Mouse (Mus musculus) ovary, adult 18-20 months (tissue): ENCODE results near the gene Gm21985.
A peak's percentile ranks its signal among the peaks of the same experiment; 100 is the strongest.
"Not testable (repeated sequence)": the region's sequence is repeated elsewhere in the genome, so short reads cannot be mapped to it uniquely, and the experiment has no call there.

Experiments
- DNase-seq: peaks from one replicate; pipeline ENCODE4 v3.0.0; 2022; ENCODE audit warnings: low spot score, mixed read lengths

The Gm21985 gene

GRCm38 (mm10) chr2:112393958-112394357 is 127.8 kb downstream of the Gm21985 start:
- DNase-seq, result no peak

GRCm38 (mm10) chr2:112396649-112397048 is 130.5 kb downstream of the Gm21985 start:
- no peak for DNase-seq

- DNase-seq, result no peak
Measured at GRCm38 (mm10) chr2:112407030-112407429, 140.9 kb downstream of the Gm21985 start.

DNA sequence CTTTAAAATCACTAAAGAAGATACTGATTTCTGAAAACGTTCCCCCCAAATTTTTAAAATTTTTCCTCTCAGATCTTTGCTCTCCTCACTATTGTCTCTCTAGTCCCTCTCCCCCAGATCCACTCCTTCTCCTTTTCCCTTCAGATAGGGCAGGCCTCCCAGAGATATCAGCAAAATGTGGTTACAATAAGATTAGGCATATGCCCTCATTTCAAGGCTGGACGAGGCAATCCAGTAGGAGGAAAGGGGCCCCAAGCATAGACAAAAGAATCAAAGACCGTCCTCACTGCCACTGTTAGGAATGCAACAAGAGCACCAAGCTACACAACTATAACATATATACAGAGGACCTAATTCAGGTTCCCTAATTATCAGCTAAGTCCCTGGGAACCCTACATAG is 159.2 kb downstream of the Gm21985 start:
- DNase-seq, result no peak

DNA sequence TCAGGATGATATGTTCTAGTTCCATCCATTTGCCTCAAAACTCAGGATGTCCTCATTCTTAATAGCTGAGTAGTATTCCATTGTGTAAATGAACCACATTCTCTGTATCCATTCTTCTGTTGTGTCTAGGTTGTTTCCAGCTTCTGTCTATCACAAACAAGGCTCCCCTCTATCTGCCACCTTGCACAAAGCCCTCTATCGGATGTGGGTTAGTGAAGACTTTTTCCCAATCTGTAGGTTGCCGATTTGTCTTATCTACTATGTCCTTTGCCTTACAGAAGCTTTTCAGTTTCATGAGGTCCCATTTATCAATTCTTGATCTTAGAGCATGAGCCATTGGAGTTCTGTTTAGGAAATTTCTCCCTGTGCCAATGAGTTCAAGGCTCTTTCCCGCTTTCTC is 162.4 kb downstream of the Gm21985 start:
- DNase-seq, result not testable (repeated sequence)

DNA sequence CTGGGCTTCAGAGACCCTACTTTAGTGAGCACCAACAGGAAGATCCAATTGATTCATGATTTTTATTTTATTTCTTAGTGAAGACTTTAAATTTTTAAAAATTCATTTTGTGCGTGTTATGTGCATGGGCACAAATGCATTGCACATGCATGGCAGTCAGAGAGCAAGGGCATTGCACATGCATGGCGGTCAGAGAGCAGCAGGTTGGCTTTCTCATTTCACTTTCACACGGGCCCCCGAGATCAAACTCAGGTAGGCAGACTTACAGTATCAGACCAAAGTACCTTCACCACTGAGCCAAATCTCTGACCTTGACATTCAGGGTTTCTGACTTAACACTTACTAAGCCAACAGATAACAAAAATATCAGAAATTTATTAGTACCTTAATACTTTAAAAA is 163.6 kb downstream of the Gm21985 start:
- no peak for DNase-seq

GRCm38 (mm10) chr2:112430403-112430802 is 164.3 kb downstream of the Gm21985 start:
- no peak for DNase-seq

GRCm38 (mm10) chr2:112432523-112432922 is 166.4 kb downstream of the Gm21985 start:
- DNase-seq, result no peak

DNA sequence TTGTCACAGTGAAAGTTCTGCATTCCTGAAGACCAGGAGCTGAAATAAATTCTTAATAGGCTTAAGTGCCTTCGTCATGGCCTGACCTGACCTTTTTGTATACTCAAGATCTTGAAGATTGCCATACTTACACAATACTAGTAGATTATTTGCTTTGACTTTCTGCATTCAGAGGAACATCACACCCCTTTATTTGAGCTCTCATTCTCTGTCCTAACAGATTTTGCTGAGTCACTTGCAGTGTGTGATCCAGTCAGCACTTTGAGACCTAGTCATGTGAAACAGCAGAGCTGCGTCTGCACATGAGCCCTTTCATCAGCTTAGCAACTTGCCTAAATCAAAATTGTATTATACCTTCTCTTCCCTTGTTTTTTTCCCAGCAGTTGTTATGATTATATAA is 167.2 kb downstream of the Gm21985 start:
- no peak for DNase-seq

GRCm38 (mm10) chr2:112436292-112436691 is 170.2 kb downstream of the Gm21985 start:
- no peak for DNase-seq

GRCm38 (mm10) chr2:112437589-112437988 is 171.5 kb downstream of the Gm21985 start:
- DNase-seq, result no peak

- DNase-seq, result no peak
Measured at GRCm38 (mm10) chr2:112443491-112443890, 177.4 kb downstream of the Gm21985 start.

DNA sequence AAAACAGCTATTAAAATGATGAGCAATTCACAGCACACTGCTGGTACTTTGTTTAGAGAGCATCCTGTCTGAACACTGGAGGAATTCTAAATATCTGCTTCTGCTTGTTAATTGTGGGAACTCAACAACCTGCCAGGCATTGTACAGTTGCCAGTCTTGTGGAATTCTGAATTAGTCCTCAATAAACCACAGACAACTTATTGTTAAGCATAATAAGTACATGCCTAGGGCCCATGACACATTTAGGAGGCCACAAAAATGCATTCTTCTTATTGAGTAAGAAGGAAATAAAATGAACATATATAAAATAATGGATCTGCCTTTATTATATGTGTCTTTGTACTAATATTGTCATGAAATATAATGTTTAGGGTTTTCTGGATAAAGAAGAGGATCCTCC is 179.4 kb downstream of the Gm21985 start:
- no peak for DNase-seq

DNA sequence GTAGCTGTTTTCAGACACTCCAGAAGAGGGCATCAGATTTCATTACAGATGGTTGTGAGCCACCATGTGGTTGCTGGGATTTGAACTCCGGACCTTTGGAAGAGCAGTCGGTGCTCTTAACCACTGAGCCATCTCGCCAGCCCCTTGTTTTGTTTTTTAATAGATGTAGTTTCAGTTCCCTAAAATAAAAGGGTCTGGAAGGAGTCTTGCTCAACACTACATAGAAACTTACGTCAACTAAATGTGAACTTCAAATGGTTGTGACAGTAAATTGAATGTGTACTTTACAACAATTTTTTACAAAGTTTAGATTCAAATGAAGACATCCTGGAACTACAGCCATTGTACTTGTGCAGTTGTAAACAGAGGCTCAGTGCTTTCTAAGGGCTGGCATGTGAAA is 181.9 kb downstream of the Gm21985 start:
- DNase-seq, result not testable (repeated sequence)

- DNase-seq, result no peak
Measured at GRCm38 (mm10) chr2:112448510-112449059, 182.5 kb downstream of the Gm21985 start.

DNA sequence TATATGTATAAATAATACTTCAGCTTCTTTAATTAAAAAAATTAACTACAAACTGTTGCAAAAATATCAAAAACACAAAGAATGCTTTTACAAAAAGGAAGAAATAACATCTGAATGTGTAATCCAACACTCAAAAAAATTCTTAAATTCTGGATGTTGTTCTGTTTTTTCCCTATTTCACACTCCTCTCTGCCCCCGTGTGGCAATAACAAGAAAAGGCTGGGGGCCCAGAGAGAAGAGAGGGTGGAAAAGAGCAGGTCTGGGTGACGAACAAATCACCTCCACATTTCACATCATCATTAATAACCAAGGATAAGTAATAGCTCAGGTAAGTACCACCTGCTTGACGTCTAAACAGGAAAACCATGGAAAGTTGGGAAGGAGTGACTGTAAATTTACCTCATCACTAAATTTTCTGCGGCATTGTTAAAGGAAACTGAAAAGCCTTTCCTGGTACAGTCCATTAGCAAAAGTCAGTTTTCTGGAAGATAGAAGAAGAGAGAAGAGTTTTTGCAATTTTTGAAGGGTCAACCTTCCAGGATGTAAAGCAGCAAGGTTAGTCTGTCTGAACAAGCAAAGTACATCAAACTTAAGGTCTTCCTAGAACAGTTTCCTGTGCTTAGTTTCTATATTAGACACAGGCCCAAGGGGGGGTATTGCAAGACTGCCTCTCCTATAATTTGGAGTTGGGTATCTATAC is 183.6 kb downstream of the Gm21985 start:
- DNase-seq, result no peak

DNA sequence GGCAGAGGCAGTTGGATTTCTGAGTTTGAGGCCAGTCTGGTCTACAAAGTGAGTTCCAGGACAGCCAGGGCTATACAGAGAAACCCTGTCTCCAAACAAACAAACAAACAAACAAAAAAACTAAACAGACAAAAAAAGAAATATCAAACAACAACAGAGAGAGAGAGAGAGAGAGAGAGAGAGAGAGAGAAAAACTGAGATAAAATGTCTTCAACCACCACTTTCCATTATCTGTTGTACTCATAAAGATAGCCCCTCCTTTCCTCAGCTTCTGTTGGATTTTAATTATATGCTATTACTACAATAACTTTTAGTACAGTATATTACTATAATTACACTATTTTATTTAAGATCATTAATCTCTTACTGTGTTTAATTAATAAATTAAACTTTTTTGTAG is 186.4 kb downstream of the Gm21985 start:
- not testable (repeated sequence) for DNase-seq

GRCm38 (mm10) chr2:112454125-112454861 is 188.2 kb downstream of the Gm21985 start:
- DNase-seq, result no peak

GRCm38 (mm10) chr2:112454862-112455564 is 188.9 kb downstream of the Gm21985 start, which contains the start of gene Emc7:
TSS of gene Emc7 (plus strand) at chr2:112454997.
- peak; percentile 92 for DNase-seq
